Mouse (Mus musculus) liver, postnatal 0 days (tissue): ENCODE measurements around the gene Selenom.

Experiments
- CTCF ChIP-seq: sonication (generic); IDR thresholded peaks from 2 replicates; pipeline ENCODE4 v1.5.1; 2016; ENCODE audit warnings: antibody characterized with exemption, low read depth
- EP300 ChIP-seq: IDR thresholded peaks from 2 replicates; pipeline ENCODE4 v1.6.1; 2016; ENCODE audit warnings: antibody characterized with exemption, low read depth, mild to moderate bottlenecking

DNA sequence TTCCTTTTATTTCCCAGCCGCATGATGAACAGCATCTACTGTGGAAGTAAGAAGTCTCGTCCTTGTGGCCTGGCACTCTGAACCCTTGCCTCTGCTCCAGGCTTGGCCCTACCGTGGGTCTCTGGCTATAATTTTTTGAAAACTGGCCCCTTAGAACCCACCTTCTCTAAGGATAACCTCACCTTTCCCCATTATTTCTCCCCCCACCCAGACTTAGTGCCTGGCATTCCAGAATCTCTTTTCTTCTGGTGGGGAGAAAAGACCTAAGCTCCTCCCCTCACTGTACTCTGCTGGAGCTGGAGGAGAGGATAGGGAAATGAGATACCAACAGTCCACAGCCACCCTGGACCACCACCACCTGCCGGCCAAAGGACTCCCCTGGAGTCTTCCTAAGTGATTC is 732 bp downstream of the Selenom start:
- TF ChIP-seq CTCF = no peak
- no peak for TF ChIP-seq EP300
